Mouse (Mus musculus) gastrocnemius, adult 18-20 months (tissue): Measurements from ENCODE around the gene Prkg1. TPM values are rescaled to one million over a fixed set of nuclear protein-coding genes. Genes with fewer than 3 reads are reported as not detected.
A peak's percentile ranks its signal among the peaks of the same experiment; 100 is the strongest.
"Not testable (repeated sequence)": the region's sequence is repeated elsewhere in the genome, so short reads cannot be mapped to it uniquely, and the experiment has no call there.

Source experiments
- DNase-seq: peaks from one replicate; pipeline ENCODE4 v3.0.0; 2021; ENCODE audit warnings: low spot score
- total RNA-seq, 2 experiments: library from RNA; stranded (reverse); gene quantifications; 2 replicates each; pipeline ENCODE4 v1.2.3; 2021

Prkg1 gene
- total RNA-seq, 2 experiments from 2014 or later: 24.4 to 39.7 TPM

GRCm38 (mm10) chr19:30642629-30643170, 1122.1 kb downstream of the Prkg1 start:
- DNase-seq: no peak

- DNase-seq: no peak
Observed at GRCm38 (mm10) chr19:30637471-30637870, 1127.4 kb downstream of the Prkg1 start.

GRCm38 (mm10) chr19:30631051-30631450, 1133.8 kb downstream of the Prkg1 start:
- DNase-seq: no peak

- DNase-seq: no peak
Observed at GRCm38 (mm10) chr19:30626036-30626435, 1138.8 kb downstream of the Prkg1 start.

GRCm38 (mm10) chr19:30625391-30625790, 1139.4 kb downstream of the Prkg1 start:
- peak; percentile 66 for DNase-seq

- peak; percentile 36 for DNase-seq
Observed at GRCm38 (mm10) chr19:30623620-30624019, 1141.2 kb downstream of the Prkg1 start.

- no peak for DNase-seq
Observed at GRCm38 (mm10) chr19:30613150-30613865, 1151.5 kb downstream of the Prkg1 start.

- no peak for DNase-seq
Observed at GRCm38 (mm10) chr19:30586366-30586765, 1178.5 kb downstream of the Prkg1 start.

GRCm38 (mm10) chr19:30564516-30564915, 1200.3 kb downstream of the Prkg1 start:
- no peak for DNase-seq

- DNase-seq: no peak
Observed at GRCm38 (mm10) chr19:30563876-30564275, 1201.0 kb downstream of the Prkg1 start.

GRCm38 (mm10) chr19:30558024-30558423, 1206.8 kb downstream of the Prkg1 start:
- no peak for DNase-seq

- peak; percentile 59 for DNase-seq
Observed at GRCm38 (mm10) chr19:30554467-30554881, 1210.4 kb downstream of the Prkg1 start.

GRCm38 (mm10) chr19:30553740-30554139, 1211.1 kb downstream of the Prkg1 start:
- no peak for DNase-seq

- no peak for DNase-seq
Observed at GRCm38 (mm10) chr19:30552260-30552659, 1212.6 kb downstream of the Prkg1 start.

- no peak for DNase-seq
Observed at GRCm38 (mm10) chr19:30549854-30550647, 1214.8 kb downstream of the Prkg1 start.

GRCm38 (mm10) chr19:30549044-30549853, 1215.6 kb downstream of the Prkg1 start, which contains the start of gene Dkk1:
Gene Dkk1 (minus strand): TSS chr19:30549665.
- DNase-seq: no peak

GRCm38 (mm10) chr19:30548411-30549043, 1216.3 kb downstream of the Prkg1 start:
- DNase-seq: no peak

GRCm38 (mm10) chr19:30539365-30539941, 1225.4 kb downstream of the Prkg1 start:
- DNase-seq: not testable (repeated sequence)

GRCm38 (mm10) chr19:30516771-30517170, 1248.1 kb downstream of the Prkg1 start:
- DNase-seq: no peak
